Mouse (Mus musculus): ENCODE results near the gene Zfp53. TPM values are rescaled to one million over a fixed set of nuclear protein-coding genes. Genes with fewer than 3 reads are reported as not detected.

The Zfp53 gene
- total RNA-seq, 2 experiments from 2014 or later: 4.0 to 5.1 TPM

DNA sequence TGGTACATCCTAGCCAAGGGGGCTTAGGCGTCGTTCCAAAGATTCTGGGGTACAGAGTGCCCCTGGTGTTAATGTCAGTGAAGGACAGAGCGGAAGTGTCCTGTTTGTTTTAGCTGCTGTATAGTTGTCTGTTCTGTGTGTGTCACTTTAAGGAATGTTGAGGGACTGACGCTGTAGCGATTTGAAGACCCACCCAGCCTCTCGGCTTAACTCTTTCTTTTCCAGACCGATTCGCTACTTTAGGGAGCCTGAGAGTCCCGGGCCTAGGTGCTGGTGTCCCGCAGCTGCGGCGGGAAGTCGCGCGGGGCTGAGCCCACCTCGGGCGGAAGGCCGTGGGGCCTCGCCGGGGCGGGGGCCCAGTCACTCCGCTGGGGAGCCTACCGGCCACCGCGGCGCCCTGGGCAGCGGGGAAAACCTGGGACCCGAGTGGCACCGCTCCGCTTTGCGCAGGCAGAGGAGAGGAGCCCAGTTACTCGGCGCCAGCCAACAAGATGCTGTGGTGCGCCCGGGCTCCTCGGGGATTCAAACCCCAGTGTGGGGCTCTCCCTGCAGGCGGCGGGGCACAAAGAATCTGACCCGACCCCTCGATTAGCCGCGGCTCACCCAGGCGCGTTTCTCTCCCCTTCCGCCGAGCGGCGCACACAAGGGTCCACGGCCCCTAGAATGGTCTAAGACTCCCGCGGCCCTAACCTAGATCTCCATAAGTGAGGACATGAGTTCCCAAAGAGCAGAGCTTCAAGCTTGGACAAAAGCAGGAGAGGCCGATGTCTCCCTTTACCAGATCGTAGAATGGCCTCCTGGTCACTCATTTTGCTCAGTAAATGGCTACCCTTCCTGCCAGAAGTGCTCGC lies 43.5 kb downstream of the Zfp53 start:
- peak; percentile 66 to 67 for DNase-seq (ENCODE audit: extremely low spot score in 1 of 2, low spot score in 2 of 2)
- H3K27ac ChIP-seq: peak overlapping the region; percentile 91
- peak overlapping the region; percentile 95 for H3K4me3 ChIP-seq
- TF ChIP-seq CTCF (IDR thresholded peaks at IDR 0.05): peak; percentile 46
- intact Hi-C loops (cut with DNase I): loop anchor here (1.0 to 10.0 kb wide), 3 partner anchors 34 to 588 kb away; partner anchors contain the start of genes Ppp2r1a, Zfp53 and Zfp948

DNA sequence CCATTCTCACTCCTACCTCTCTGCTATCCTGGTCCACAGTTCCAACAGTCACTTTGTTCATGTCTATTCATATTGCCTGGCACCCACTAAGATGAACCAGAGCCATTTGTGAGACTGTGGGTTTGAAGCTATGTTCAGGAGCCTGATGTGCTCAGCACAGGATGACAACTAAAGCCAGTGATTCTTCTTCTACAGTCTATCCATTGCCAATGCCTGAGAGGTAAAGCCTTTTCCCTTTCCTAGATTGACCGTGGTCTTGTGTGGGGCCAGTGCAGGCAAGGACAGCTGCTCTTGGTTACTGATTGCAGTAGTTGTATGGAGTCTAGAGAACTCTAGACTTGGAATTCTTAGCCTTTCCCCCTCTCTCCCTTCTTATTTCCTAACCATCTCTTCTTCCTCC lies 45.2 kb downstream of the Zfp53 start:
- intact Hi-C loops (cut with DNase I): loop anchor here (1.0 to 10.0 kb wide), 4 partner anchors 18 to 589 kb away; partner anchors contain the start of genes Ppp2r1a, Zfp54 and Zfp948
- H3K27ac ChIP-seq: no peak overlapping the region
- no peak for TF ChIP-seq CTCF (IDR thresholded peaks at IDR 0.05)
- no peak overlapping the region for H3K4me3 ChIP-seq
- DNase-seq (ENCODE audit: extremely low spot score in 1 of 2, low spot score in 2 of 2): no peak

DNA sequence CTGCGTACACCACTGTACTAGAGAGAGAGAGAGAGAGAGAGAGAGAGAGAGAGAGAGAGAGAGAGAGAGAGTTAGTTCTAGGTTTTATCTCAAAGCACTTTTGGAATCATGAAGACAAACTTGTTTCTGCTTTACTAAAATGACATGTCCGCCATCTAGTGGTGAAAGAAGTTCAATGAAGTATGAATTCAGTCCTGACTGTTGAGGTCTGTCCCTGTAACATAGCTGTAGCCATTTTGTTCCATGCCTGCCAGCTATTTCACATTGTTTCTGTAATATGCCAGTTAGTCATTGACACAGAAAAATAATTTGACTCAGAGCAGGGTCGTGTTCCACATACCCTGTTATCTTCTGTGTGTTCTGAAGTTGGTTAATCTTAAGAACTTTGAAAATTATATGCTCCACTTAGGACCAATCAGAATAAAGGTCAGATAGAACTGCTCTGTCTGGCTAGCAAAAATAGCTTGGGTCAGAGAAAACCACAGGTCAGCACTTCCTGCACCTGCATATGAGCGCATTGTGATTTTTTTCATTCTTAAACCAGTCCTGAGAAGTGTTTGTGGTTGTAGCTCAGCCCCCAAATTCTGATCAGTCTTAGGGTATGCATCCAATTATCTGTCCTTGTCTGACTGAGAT lies 45.8 kb downstream of the Zfp53 start:
- TF ChIP-seq CTCF (IDR thresholded peaks at IDR 0.05): peak; percentile 75
- intact Hi-C loops (cut with DNase I): loop anchor here (1.0 to 10.0 kb wide), 3 partner anchors 18 to 590 kb away; partner anchors contain the start of genes Ppp2r1a and Zfp54
- peak overlapping the region; percentile 72; the same call in 1 of the 2 replicates for H3K27ac ChIP-seq
- DNase-seq (ENCODE audit: extremely low spot score in 1 of 2, low spot score in 2 of 2): peak in 1 of 2 experiments; percentile 27
- H3K4me3 ChIP-seq: peak overlapping the region; percentile 61; the same call in 1 of the 2 replicates

DNA sequence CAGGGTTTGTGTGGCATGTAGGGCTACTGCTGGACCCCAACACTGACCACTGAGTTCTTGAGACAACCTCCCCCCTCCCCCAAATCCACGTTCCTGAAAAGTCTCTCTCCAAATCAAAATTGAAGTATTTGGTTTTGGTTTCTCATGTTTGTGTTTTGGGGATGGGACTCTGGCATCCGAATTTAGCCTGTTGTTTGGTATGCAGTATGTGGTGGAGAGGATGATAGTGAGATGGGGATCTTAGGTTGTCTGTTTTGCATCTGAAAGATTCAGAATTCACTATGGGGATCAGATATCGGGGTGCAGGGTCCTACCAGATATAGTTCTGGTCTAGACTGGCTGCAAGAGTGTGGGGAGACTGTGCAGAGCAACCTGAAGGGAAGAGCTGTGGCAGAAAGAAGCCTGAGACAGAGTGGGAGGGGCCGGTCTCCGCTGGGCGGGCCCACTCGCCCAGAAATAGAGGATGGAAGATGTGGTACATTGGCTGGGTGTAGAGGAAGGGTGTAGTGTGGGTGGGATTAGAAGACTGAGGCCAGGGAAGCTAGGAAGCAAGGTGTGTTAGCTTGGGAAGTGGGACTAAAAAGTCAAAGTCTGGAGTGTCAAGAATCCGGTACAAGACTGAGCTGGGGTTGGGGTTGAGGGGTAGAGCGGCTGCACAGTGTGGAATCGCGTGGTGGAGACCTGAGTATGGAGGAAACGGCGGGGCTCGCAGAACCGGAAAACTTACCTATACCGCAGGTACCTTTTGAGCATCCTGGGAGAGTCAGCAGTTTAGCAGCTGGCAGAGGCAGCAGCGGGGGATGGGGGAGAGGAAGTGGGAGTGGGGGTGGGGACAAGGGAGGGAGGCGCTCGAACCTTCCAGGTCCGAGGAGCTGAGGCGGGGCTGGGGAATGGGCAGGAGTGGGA lies 46.6 kb downstream of the Zfp53 start, which contains the start of gene Zfp52:
Gene Zfp52, plus strand, starts transcription at position 444 of the 906 bp plus-strand sequence.
- intact Hi-C loops (cut with DNase I): loop anchor here (10.0 kb wide), 1 partner anchor 591 kb away; the partner anchor contains the start of gene Ppp2r1a

DNA sequence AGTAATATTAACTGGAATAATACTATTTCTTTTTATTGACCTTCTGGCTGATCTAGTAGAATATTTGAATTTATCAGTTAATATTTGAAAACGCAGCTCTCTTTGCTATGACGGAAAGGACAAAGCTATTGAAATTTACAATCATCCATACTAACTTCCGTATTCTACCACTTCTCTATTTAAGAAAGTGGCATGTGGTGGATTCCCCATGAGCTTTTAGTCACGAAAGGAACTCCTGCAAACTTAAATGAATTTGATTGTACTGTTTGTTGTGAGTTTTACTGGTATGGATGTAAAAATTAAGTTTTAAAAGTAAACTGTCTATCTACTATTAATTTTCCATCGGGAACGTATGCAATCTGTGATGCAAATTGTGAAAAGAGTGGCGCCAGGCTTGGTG lies 47.3 kb downstream of the Zfp53 start:
- intact Hi-C loops (cut with DNase I): loop anchor here (10.0 kb wide), 1 partner anchor 591 kb away; the partner anchor contains the start of gene Ppp2r1a
- peak overlapping the region; percentile 61 for H3K4me3 ChIP-seq
- DNase-seq (ENCODE audit: extremely low spot score in 1 of 2, low spot score in 2 of 2): no peak
- no peak for TF ChIP-seq CTCF (IDR thresholded peaks at IDR 0.05)
- H3K27ac ChIP-seq: peak overlapping the region; percentile 72; the same call in 1 of the 2 replicates

More for the DNA sequence above, 46.6 kb downstream of the Zfp53 start, which contains the start of gene Zfp52:
- Histone ChIP-seq H3K4me3 (peak within 1 kb of the TSS; percentile 61), H3K27ac (peak within 1 kb of the TSS; percentile 72)
- DNase-seq (ENCODE audit: extremely low spot score in 1 of 2, low spot score in 2 of 2): peak; percentile 57 to 65
- TF ChIP-seq CTCF (IDR thresholded peaks at IDR 0.05): no peak

DNA sequence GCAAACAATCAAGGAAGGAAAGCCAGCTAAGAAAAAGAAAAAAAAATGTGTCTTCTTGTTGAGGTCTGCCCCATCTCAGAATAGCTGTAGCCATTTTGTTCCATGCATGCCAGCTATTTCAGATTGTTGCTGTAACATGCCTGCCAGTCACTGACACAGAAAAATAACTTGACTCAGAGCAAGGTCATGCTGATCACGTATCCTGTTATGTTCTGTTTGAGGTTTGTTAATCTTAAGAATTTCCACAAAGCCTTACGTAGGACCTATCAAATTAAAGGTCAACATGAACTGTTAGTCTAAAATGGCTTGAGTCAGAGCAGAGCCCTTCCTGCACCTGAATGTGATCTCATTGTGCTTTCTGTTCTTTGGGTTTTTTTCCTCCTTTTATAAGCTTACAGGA lies 47.9 kb downstream of the Zfp53 start:
- no peak for DNase-seq (ENCODE audit: extremely low spot score in 1 of 2, low spot score in 2 of 2)
- intact Hi-C loops (cut with DNase I): loop anchor here (10.0 kb wide), 1 partner anchor 592 kb away; the partner anchor contains the start of gene Ppp2r1a
- Histone ChIP-seq H3K27ac (no peak overlapping the region), H3K4me3 (no peak overlapping the region)
- no peak for TF ChIP-seq CTCF (IDR thresholded peaks at IDR 0.05)

DNA sequence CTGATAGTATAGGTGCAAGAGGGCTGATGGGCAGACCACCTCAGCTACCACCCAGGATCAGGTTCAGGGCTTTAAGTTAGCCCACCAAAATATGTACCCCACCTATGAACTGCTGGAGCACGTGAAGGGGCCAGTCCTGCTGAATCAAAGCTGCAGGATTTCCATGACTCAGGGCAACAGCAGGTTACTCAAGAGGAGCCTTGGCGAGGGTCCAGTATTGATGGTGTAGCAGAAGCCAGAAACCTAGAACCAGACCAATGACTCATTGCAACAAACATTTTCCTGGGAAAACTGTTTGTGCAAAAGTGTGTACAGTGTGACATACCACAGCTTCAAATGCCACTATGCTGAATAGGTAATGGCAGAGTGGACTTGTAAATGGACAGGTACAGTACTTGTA lies 69.0 kb downstream of the Zfp53 start:
- no peak for TF ChIP-seq CTCF (IDR thresholded peaks at IDR 0.05)
- DNase-seq (ENCODE audit: extremely low spot score in 1 of 2, low spot score in 2 of 2): no peak
- intact Hi-C loops (cut with DNase I): no loop called here

More for the DNA sequence above, 69.0 kb downstream of the Zfp53 start:
- Histone ChIP-seq H3K27ac (no peak overlapping the region), H3K4me3 (no peak overlapping the region)

Other genes with a start within 250 kb of the Zfp53 start
- gene Vmn1r235, start 232.6 kb upstream of the Zfp53 start, total RNA-seq (2021): not detected
- not detected for gene Vmn1r236, start 206.1 kb upstream of the Zfp53 start, total RNA-seq (2021)
- not detected for gene Vmn1r237, start 177.1 kb upstream of the Zfp53 start, total RNA-seq (2021)
- gene Zfp677, start 105.2 kb upstream of the Zfp53 start, total RNA-seq (2021): 1 to 10 TPM; 1.2 TPM
- gene Zfp54, start 65.8 kb upstream of the Zfp53 start, total RNA-seq (2021): 1 to 10 TPM; 1.0 to 1.3 TPM
- 1 to 10 TPM; 4.0 to 4.6 TPM for gene Zfp51, start 38.6 kb upstream of the Zfp53 start, total RNA-seq (2021)
- 1 to 10 TPM; 6.5 to 6.8 TPM for gene Zfp52, start 46.5 kb downstream of the Zfp53 start, total RNA-seq (2021)
- gene Zfp948, start 78.0 kb downstream of the Zfp53 start, total RNA-seq (2021): 10 to 100 TPM in 1 of 2 experiments, 1 to 10 TPM in 1; 9.8 to 18.1 TPM
- 10 to 100 TPM; 12.7 to 15.2 TPM for gene Zfp983, start 161.6 kb downstream of the Zfp53 start, total RNA-seq (2021)
- 1 to 10 TPM; 5.6 to 8.0 TPM for gene Gm10226, start 202.9 kb downstream of the Zfp53 start, total RNA-seq (2021)
- 1 to 10 TPM; 7.8 to 8.2 TPM for gene Zfp760, start 218.7 kb downstream of the Zfp53 start, total RNA-seq (2021)
- 1 to 10 TPM; 3.3 to 3.8 TPM for gene Zfp229, start 241.8 kb downstream of the Zfp53 start, total RNA-seq (2021)